Mouse (Mus musculus) limb, embryonic 11.5 days (tissue): ENCODE results near the gene Senp6. TPM values are rescaled to one million over a fixed set of nuclear protein-coding genes. Genes with fewer than 3 reads are reported as not detected.

Source experiments
- ATAC-seq: fragments of 200-750 bp; cut with Nextera tagmentation; 2 replicates; pipeline ENCODE4 v1.8.0; 2017; ENCODE audit warnings: low read depth; ENCODE audit not compliant: insufficient number of reproducible peaks, low FRiP score, low TSS enrichment
- DNase-seq: peaks from one replicate; pipeline ENCODE4 v3.0.0-alpha.2; 2015; ENCODE audit warnings: low spot score
- H3K27ac ChIP-seq: fragments of 300-500 bp; sonication (generic); replicated peaks from 2 replicates; pipeline ENCODE4 v1.5.1; 2014; ENCODE audit warnings: low read depth, mild to moderate bottlenecking, low read length
- H3K27me3 ChIP-seq: fragments of 300-500 bp; sonication (generic); 2 replicates; pipeline ENCODE4 v1.6.1; 2014; ENCODE audit warnings: mild to moderate bottlenecking, low read length, mixed read lengths; ENCODE audit not compliant: control insufficient read depth, insufficient read depth
- H3K36me3 ChIP-seq: fragments of 300-500 bp; sonication (generic); 2 replicates; pipeline ENCODE4 v1.6.1; 2014; ENCODE audit warnings: mild to moderate bottlenecking, low read length, moderate library complexity, mixed read lengths; ENCODE audit not compliant: control insufficient read depth, insufficient read depth
- H3K4me1 ChIP-seq: fragments of 300-500 bp; sonication (generic); 2 replicates; pipeline ENCODE4 v1.6.1; 2014; ENCODE audit warnings: low read length, mixed read lengths; ENCODE audit not compliant: control insufficient read depth, insufficient read depth
- H3K4me2 ChIP-seq: fragments of 300-500 bp; sonication (generic); 2 replicates; pipeline ENCODE4 v1.6.1; 2014; ENCODE audit warnings: low read depth, mild to moderate bottlenecking, moderate library complexity; ENCODE audit not compliant: severe bottlenecking
- H3K4me3 ChIP-seq: fragments of 300-500 bp; sonication (generic); 2 replicates; pipeline ENCODE4 v1.5.1; 2014; ENCODE audit warnings: low read depth, low read length
- H3K9ac ChIP-seq: fragments of 300-500 bp; sonication (generic); 2 replicates; pipeline ENCODE4 v1.6.1; 2014; ENCODE audit warnings: mild to moderate bottlenecking, low read length
- H3K9me3 ChIP-seq: fragments of 300-500 bp; sonication (generic); 2 replicates; pipeline ENCODE4 v1.6.1; 2016; ENCODE audit warnings: low read length; ENCODE audit not compliant: control insufficient read depth
- WGBS: fragments of 180-500 bp; shearing (Covaris S2); extraction: QIAGEN DNeasy Blood & Tissue Kit; methylation state at CpG from one replicate; pipeline ENCODE4 v1.1.7; 2014; 5-methylcytosine and 5-hydroxymethylcytosine counted together
- polyA plus RNA-seq: library from polyadenylated mRNA; unstranded; fragments of >200 nt; fragmentation: Nextera tagmentation; extraction: Ambion mirVana; gene quantifications from 2 replicates; pipeline ENCODE4 v1.2.1, GENCODE M21; 2014

The Senp6 gene
- polyA plus RNA-seq, 1 experiment from 2014 or later = 67.1 TPM

GRCm38 (mm10) chr9:80158937-80159336, 92.2 kb downstream of the Senp6 start:
- ATAC-seq (no peak), DNase-seq (no peak)
- H3K4me1 ChIP-seq = no peaks in the 10 kb centered on the region
- WGBS = 91% methylated on average over 5 of the region's 5 CpGs
- no peaks in the 10 kb centered on the region for H3K27me3 ChIP-seq
- H3K9me3 ChIP-seq = no peaks in the 10 kb centered on the region
- no peaks in the 10 kb centered on the region for H3K36me3 ChIP-seq
- H3K27ac ChIP-seq = no peak overlapping the region
- H3K9ac ChIP-seq = no peak overlapping the region
- no peak overlapping the region for H3K4me2 ChIP-seq
- no peak overlapping the region for H3K4me3 ChIP-seq

- Histone ChIP-seq H3K36me3 (no peaks in the 10 kb centered on the region), H3K9me3 (no peaks in the 10 kb centered on the region), H3K27ac (no peak overlapping the region), H3K4me2 (no peak overlapping the region), H3K4me3 (no peak overlapping the region), H3K27me3 (no peaks in the 10 kb centered on the region), H3K4me1 (no peaks in the 10 kb centered on the region), H3K9ac (no peak overlapping the region)
- 90% methylated on average over 4 of the region's 4 CpGs for WGBS
- DNase-seq (no peak), ATAC-seq (no peak)
These were observed 94.7 kb downstream of the Senp6 start for GRCm38 (mm10) chr9:80161451-80161850.

GRCm38 (mm10) chr9:80163126-80163723, 96.5 kb downstream of the Senp6 start:
- Histone ChIP-seq H3K4me3 (no peak overlapping the region), H3K4me1 (no peaks in the 10 kb centered on the region), H3K4me2 (no peak overlapping the region), H3K36me3 (no peaks in the 10 kb centered on the region), H3K9ac (no peak overlapping the region), H3K9me3 (no peaks in the 10 kb centered on the region), H3K27me3 (no peaks in the 10 kb centered on the region), H3K27ac (no peak overlapping the region)
- WGBS = 82% methylated on average over 4 of the region's 4 CpGs
- ATAC-seq (no peak), DNase-seq (no peak)

- H3K36me3 ChIP-seq = no peaks in the 10 kb centered on the region
- H3K9ac ChIP-seq = 0 out of 2 replicates have a peak overlapping the region, but pooled peaks have one; percentile 30
- H3K9me3 ChIP-seq = no peaks in the 10 kb centered on the region
- no peaks in the 10 kb centered on the region for H3K4me1 ChIP-seq
- peak overlapping the region; percentile 50 for H3K4me2 ChIP-seq
- no peak overlapping the region for H3K27ac ChIP-seq
- H3K27me3 ChIP-seq = no peaks in the 10 kb centered on the region
- 4% methylated on average over 13 of the region's 13 CpGs for WGBS
- no peak for ATAC-seq
- no peak for DNase-seq
- H3K4me3 ChIP-seq = peak overlapping the region; percentile 70
These were observed 97.5 kb downstream of the Senp6 start for GRCm38 (mm10) chr9:80164191-80164590.

GRCm38 (mm10) chr9:80164611-80165474, 98.1 kb downstream of the Senp6 start, which contains the start of gene Myo6:
Gene Myo6 (plus strand): TSS chr9:80165031.
- Histone ChIP-seq H3K9ac (peak within 1 kb of the TSS; percentile 46), H3K27ac (no peak within 1 kb of the TSS), H3K9me3 (no peaks in the 10 kb centered on the region), H3K36me3 (no peaks in the 10 kb centered on the region), H3K4me3 (peak within 1 kb of the TSS; percentile 70), H3K27me3 (no peaks in the 10 kb centered on the region), H3K4me1 (no peaks in the 10 kb centered on the region), H3K4me2 (peak within 1 kb of the TSS; percentile 50)
- ATAC-seq = peak; percentile 98
- DNase-seq = peak; percentile 96
- under 1% methylated on average over 67 of the region's 69 CpGs for WGBS

GRCm38 (mm10) chr9:80165690-80166089, 99.0 kb downstream of the Senp6 start:
- 48% methylated on average over 9 of the region's 9 CpGs for WGBS
- H3K4me3 ChIP-seq = no peak overlapping the region
- DNase-seq = no peak
- no peak overlapping the region for H3K27ac ChIP-seq
- H3K27me3 ChIP-seq = no peaks in the 10 kb centered on the region
- H3K9ac ChIP-seq = no peak overlapping the region
- ATAC-seq = no peak
- no peaks in the 10 kb centered on the region for H3K36me3 ChIP-seq
- H3K4me1 ChIP-seq = no peaks in the 10 kb centered on the region
- no peaks in the 10 kb centered on the region for H3K9me3 ChIP-seq
- H3K4me2 ChIP-seq = no peak overlapping the region

GRCm38 (mm10) chr9:80166425-80166824, 99.7 kb downstream of the Senp6 start:
- Histone ChIP-seq H3K4me3 (no peak overlapping the region), H3K9ac (no peak overlapping the region), H3K27me3 (no peaks in the 10 kb centered on the region), H3K4me2 (no peak overlapping the region), H3K36me3 (no peaks in the 10 kb centered on the region), H3K9me3 (no peaks in the 10 kb centered on the region), H3K4me1 (no peaks in the 10 kb centered on the region), H3K27ac (no peak overlapping the region)
- ATAC-seq (no peak), DNase-seq (no peak)
- WGBS = 89% methylated on average over 6 of the region's 6 CpGs

- ATAC-seq (no peak), DNase-seq (no peak)
- Histone ChIP-seq H3K4me1 (no peaks in the 10 kb centered on the region), H3K27ac (no peak overlapping the region), H3K9ac (no peak overlapping the region), H3K9me3 (no peaks in the 10 kb centered on the region), H3K36me3 (no peaks in the 10 kb centered on the region), H3K4me3 (no peak overlapping the region), H3K4me2 (no peak overlapping the region), H3K27me3 (no peaks in the 10 kb centered on the region)
- 86% methylated on average over 4 of the region's 4 CpGs for WGBS
These were observed 100.4 kb downstream of the Senp6 start for GRCm38 (mm10) chr9:80167089-80167488.
